Mouse (Mus musculus) v-Abl transformed pro-B cells (cell line): ENCODE measurements around the gene Hnrnpll.

ENCODE experiments used
- in situ Hi-C, 2 experiments: fragments of 400-800 bp; cut with MboI; formaldehyde crosslinking; loops; one replicate each; pipeline ENCODE4 v1.15.1; 2025; ENCODE audit not compliant: unreplicated experiment in 2 of 2

Gene Hnrnpll

GRCm38 (mm10) chr17:80061783-80062619 is at the start of gene Hnrnpll:
Hnrnpll (minus strand) TSS chr17:80062334.
- in situ Hi-C loops, result loop anchor here in 1 of 2 experiments (25.0 kb wide), 1 partner anchor 700 kb away; no protein-coding TSS in a partner anchor

GRCm38 (mm10) chr17:80105348-80105978 is 43.3 kb upstream of the Hnrnpll start:
- in situ Hi-C loops, result no loop called here

DNA sequence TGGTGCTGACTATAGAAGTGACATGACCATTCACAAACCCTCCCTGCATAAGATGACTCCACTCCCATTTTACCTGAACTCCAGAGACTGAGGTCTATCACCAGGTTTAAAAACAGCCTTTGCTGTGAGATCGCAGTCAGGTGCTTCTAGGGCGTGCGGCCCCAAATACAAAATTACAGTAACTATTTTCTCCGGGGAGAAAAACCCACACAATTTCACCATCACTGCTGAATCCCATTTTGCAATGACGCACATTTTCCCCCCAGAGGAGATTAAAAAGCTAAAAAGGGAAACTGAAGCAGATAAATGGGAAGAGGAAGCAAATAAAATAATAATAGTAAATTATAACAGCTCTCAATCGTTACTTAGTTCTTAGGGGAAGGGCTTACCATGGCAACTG is 37.7 kb upstream of the Hnrnpll start:
- in situ Hi-C loops, result no loop called here

GRCm38 (mm10) chr17:80097221-80097620 is 35.1 kb upstream of the Hnrnpll start:
- in situ Hi-C loops, result no loop called here

GRCm38 (mm10) chr17:80096720-80097114 is 34.6 kb upstream of the Hnrnpll start:
- in situ Hi-C loops, result no loop called here

GRCm38 (mm10) chr17:80096043-80096719 is 34.0 kb upstream of the Hnrnpll start:
- in situ Hi-C loops, result no loop called here

GRCm38 (mm10) chr17:80095254-80095899 is 33.2 kb upstream of the Hnrnpll start:
- in situ Hi-C loops, result no loop called here

DNA sequence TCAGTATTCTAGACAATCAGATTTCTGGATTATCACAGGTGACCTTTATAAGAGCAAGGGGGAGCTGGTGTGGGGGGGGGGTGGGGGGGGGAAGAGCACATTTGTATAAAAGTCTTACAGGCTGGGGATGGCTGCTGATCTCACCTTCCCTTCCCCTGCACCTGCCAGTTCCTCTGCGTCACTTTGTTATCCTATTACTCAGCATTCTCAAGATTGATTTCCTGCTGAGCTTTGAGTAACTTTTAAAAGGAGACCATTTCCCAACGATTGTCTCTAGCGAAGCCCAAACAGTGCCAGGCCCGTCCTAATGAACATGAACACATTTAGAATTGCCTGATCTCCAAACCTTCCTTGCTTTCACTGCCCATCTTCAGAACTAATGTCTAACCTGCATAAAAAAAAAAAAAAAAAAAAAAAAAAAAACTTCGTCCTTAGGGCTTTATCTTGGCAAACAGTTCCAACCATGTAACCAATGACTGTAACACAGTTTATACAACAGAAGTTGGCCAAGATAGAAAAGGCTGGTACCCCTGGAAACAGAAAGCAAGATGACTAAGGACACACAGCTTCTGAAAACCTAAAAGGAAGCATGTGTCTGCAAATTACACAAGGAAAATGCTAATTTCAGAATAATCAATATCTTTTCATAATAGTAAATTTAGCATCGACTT is 29.9 kb upstream of the Hnrnpll start:
- in situ Hi-C loops, result no loop called here

DNA sequence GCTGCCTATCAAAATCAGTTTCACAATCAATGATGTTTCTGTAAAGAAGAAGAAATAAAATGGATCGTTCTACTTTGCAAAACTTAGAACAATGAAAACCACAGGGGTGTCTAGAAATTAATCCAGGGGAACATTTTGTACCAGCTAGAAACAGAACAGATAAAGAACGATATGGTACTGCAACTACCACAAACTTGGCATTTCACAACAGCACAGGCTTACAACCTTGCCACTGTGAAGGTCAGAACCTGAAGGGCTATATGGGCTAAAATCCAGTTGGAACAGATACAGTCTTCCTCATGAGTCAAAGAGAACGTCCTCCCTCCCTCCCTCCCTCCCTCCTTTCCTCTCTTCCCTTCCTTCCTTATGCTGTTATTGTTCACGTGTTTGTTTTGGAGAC is 28.4 kb upstream of the Hnrnpll start:
- in situ Hi-C loops, result no loop called here

GRCm38 (mm10) chr17:80088168-80088567 is 26.0 kb upstream of the Hnrnpll start:
- in situ Hi-C loops, result no loop called here

GRCm38 (mm10) chr17:80086591-80086990 is 24.5 kb upstream of the Hnrnpll start:
- in situ Hi-C loops, result no loop called here

GRCm38 (mm10) chr17:80084424-80084823 is 22.3 kb upstream of the Hnrnpll start:
- in situ Hi-C loops, result no loop called here

- in situ Hi-C loops, result no loop called here
Measured at GRCm38 (mm10) chr17:80083223-80083622, 21.1 kb upstream of the Hnrnpll start.

DNA sequence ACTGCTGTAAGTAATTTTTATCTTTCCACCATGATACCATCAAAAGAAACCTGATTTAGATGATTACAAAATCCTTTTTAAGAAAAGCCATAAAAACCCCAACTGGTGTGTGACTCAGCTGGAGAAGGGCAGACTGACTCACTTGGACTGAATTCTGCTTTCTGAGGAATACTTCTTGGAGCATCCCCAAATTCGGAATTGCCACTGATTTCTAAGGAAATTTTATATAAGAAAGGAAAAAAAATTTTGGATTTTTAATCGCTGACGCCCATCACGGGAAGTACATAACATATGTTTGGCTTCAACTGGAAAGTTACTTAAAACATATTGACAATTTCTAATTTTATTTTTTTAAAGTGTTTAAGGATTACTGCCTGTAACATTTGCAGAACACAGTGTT is 16.6 kb upstream of the Hnrnpll start:
- in situ Hi-C loops, result no loop called here

- in situ Hi-C loops, result loop anchor here in 1 of 2 experiments (25.0 kb wide), 1 partner anchor 695 kb away; no protein-coding TSS in a partner anchor
Measured at GRCm38 (mm10) chr17:80067257-80067656, 5.1 kb upstream of the Hnrnpll start.

DNA sequence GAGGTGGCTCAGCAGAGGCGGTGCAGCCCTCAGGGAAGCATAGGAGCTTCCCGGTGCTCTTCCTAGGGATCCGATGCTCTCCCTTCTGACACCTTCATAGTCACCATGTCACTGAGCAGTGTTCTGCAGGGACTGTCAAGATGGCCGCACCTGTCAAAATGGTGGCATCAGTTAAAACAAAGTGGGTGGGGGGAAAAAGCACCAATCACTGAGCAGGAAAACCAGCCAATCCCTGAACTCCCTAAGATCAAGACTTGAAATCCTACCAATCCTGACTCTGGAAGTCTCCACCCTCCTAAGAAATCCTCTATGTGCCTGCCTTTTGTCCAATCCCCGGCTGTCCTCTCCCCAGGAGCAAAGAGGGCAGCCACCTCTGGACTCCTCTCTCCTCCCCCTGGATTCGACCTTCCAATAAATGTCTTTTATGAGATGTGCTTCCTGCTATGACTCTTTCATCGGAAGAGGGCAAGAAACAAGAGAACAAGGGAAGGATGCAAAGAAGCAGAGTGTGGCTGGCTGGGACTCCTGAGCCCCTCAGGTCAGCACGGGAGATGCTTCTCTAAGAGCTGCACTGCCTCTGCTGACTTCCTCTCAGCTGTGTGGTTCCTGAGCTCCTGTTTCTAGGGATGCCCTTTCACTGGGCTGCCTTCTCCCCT is 1.8 kb upstream of the Hnrnpll start:
- in situ Hi-C loops, result loop anchor here in 1 of 2 experiments (25.0 kb wide), 1 partner anchor 698 kb away; no protein-coding TSS in a partner anchor

DNA sequence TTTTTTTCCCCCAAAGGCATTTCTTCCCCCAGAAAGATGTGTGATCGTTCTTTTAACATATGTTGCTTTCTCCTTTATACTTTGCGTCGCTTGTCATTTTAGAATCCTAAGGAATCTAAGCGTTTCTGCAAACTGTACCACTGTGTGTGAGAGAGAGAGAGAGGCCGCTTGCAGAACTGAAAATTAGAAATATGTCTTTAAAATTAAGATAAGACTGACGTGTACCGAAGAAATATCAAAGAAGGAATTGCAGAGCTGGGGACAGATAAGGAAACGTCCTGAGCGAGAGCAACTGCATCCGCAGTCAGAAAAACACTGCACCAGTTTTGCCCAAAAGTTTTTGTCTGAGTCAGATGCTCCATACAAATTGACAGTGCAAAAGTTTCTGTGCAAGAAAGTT is 1.3 kb upstream of the Hnrnpll start:
- in situ Hi-C loops, result loop anchor here in 1 of 2 experiments (25.0 kb wide), 1 partner anchor 699 kb away; no protein-coding TSS in a partner anchor

GRCm38 (mm10) chr17:80062620-80063010 is 481 bp upstream of the Hnrnpll start:
- in situ Hi-C loops, result loop anchor here in 1 of 2 experiments (25.0 kb wide), 1 partner anchor 700 kb away; no protein-coding TSS in a partner anchor
